Mouse (Mus musculus): ENCODE measurements around the gene St7. TPM values are rescaled to one million over a fixed set of nuclear protein-coding genes. Genes with fewer than 3 reads are reported as not detected.

Gene St7
- polyA plus RNA-seq, 1 experiment from 2014 or later, result 25.5 TPM

- Histone ChIP-seq H3K4me2 (ENCODE audit: low read length) (0 out of 2 replicates have a peak overlapping the region, but pooled peaks have one; percentile 7), H3K27me3 (replicated peaks; ENCODE audit: control insufficient read depth, insufficient read depth, low read length) (no peaks in the 10 kb centered on the region), H3K4me3 (ENCODE audit: low read depth, low read length) (no peak overlapping the region), H3K4me1 (replicated peaks; ENCODE audit: control insufficient read depth, insufficient read depth, low read length) (no peaks in the 10 kb centered on the region), H3K9ac (ENCODE audit: low read length) (no peak overlapping the region), H3K9me3 (ENCODE audit: control insufficient read depth, low read length) (no peaks in the 10 kb centered on the region), H3K36me3 (ENCODE audit: control insufficient read depth, insufficient read depth, low read length) (no peaks in the 10 kb centered on the region), H3K27ac (ENCODE audit: low read depth) (no peak overlapping the region)
- 38% methylated on average over 7 of the region's 7 CpGs for WGBS
- ATAC-seq (replicated peaks; ENCODE audit: low FRiP score, low TSS enrichment, low read depth) (0 out of 2 replicates have a peak, but pooled peaks have one; percentile 43), DNase-seq (ENCODE audit: low spot score) (peak; percentile 64)
Measured at GRCm38 (mm10) chr6:17725841-17726460, 33.2 kb downstream of the St7 start.

DNA sequence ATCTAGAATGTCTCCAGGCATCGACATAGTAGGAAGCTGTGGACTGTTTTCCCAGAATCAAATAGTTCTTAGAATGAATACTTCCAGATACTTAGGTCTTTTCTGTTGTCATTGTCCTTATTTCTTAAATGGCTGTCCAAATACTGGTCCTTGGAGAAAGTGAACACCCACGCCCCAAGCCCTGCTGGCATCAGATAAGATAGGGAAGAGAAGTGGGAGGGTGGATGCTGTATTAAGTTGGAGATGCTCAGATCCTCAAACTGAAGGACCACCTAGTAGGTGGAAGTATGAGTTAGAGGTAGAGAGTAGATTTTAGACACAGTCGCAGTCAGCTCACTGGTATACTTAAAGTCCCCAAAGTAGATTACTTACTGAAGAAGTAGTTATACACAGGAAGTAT lies 34.5 kb downstream of the St7 start:
- Histone ChIP-seq H3K27ac (ENCODE audit: low read depth) (no peak overlapping the region), H3K36me3 (ENCODE audit: control insufficient read depth, insufficient read depth, low read length) (no peaks in the 10 kb centered on the region), H3K9me3 (ENCODE audit: control insufficient read depth, low read length) (no peaks in the 10 kb centered on the region), H3K27me3 (replicated peaks; ENCODE audit: control insufficient read depth, insufficient read depth, low read length) (no peaks in the 10 kb centered on the region), H3K9ac (ENCODE audit: low read length) (no peak overlapping the region), H3K4me1 (replicated peaks; ENCODE audit: control insufficient read depth, insufficient read depth, low read length) (no peaks in the 10 kb centered on the region), H3K4me3 (ENCODE audit: low read depth, low read length) (no peak overlapping the region), H3K4me2 (ENCODE audit: low read length) (no peak overlapping the region)
- ATAC-seq (replicated peaks; ENCODE audit: low FRiP score, low TSS enrichment, low read depth), result no peak
- 87% methylated on average over 3 of the region's 3 CpGs for WGBS
- DNase-seq (ENCODE audit: low spot score), result no peak

GRCm38 (mm10) chr6:17727891-17728790 lies 35.4 kb downstream of the St7 start:
- H3K4me1 ChIP-seq (replicated peaks; ENCODE audit: control insufficient read depth, insufficient read depth, low read length), result no peaks in the 10 kb centered on the region
- ATAC-seq (replicated peaks; ENCODE audit: low FRiP score, low TSS enrichment, low read depth), result no peak
- H3K9ac ChIP-seq (ENCODE audit: low read length), result no peak overlapping the region
- H3K36me3 ChIP-seq (ENCODE audit: control insufficient read depth, insufficient read depth, low read length), result no peaks in the 10 kb centered on the region
- H3K27me3 ChIP-seq (replicated peaks; ENCODE audit: control insufficient read depth, insufficient read depth, low read length), result no peaks in the 10 kb centered on the region
- DNase-seq (ENCODE audit: low spot score), result no peak
- H3K9me3 ChIP-seq (ENCODE audit: control insufficient read depth, low read length), result no peaks in the 10 kb centered on the region
- WGBS, result 75% methylated on average over 9 of the region's 9 CpGs
- H3K4me3 ChIP-seq (ENCODE audit: low read depth, low read length), result no peak overlapping the region
- H3K27ac ChIP-seq (ENCODE audit: low read depth), result no peak overlapping the region
- H3K4me2 ChIP-seq (ENCODE audit: low read length), result no peak overlapping the region

DNA sequence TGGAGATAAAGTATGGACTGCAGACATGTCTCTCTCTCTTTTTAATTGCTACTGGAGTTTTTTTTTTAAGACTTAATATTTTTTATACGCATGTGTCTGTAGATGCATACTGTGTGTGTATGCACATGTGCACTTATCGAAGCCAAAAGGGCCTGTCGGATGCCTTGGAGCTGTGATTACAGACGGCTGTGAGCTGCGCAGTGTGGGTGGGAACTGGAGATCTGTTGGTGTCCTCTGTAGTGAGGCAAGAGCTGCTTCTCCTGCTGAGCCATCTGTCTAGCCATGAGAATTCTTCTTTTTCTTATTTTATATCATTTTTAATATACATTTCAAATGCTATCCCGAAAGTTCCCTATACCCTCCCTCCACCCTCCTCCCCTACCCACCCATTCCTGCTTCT lies 37.4 kb downstream of the St7 start:
- Histone ChIP-seq H3K36me3 (ENCODE audit: control insufficient read depth, insufficient read depth, low read length) (no peaks in the 10 kb centered on the region), H3K9me3 (ENCODE audit: control insufficient read depth, low read length) (no peaks in the 10 kb centered on the region), H3K4me2 (ENCODE audit: low read length) (no peak overlapping the region), H3K27ac (ENCODE audit: low read depth) (no peak overlapping the region), H3K4me3 (ENCODE audit: low read depth, low read length) (no peak overlapping the region), H3K4me1 (replicated peaks; ENCODE audit: control insufficient read depth, insufficient read depth, low read length) (no peaks in the 10 kb centered on the region), H3K27me3 (replicated peaks; ENCODE audit: control insufficient read depth, insufficient read depth, low read length) (no peaks in the 10 kb centered on the region), H3K9ac (ENCODE audit: low read length) (no peak overlapping the region)
- 83% methylated on average over 6 of the region's 6 CpGs for WGBS
- DNase-seq (ENCODE audit: low spot score) (no peak), ATAC-seq (replicated peaks; ENCODE audit: low FRiP score, low TSS enrichment, low read depth) (no peak)

DNA sequence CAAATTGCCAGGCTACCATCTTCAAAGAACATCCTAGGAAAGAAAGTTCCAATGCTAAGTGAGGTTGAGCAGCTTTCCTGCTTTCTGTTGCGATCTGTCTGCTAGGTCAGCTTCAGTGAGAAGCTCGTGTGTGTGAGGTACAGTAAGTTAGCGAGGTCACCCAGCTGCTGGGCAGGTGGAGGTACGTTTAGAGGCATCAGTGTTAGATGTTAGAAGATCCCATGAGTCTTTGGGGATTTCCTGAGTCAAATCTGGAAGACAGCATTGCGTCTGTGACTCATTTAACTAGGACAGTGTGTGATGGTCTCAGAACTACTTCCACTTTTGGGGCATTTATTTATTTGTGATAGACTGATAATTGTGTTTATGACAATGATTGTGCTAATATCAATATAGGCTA lies 39.0 kb downstream of the St7 start:
- Histone ChIP-seq H3K36me3 (ENCODE audit: control insufficient read depth, insufficient read depth, low read length) (no peaks in the 10 kb centered on the region), H3K27me3 (replicated peaks; ENCODE audit: control insufficient read depth, insufficient read depth, low read length) (no peaks in the 10 kb centered on the region), H3K27ac (ENCODE audit: low read depth) (no peak overlapping the region), H3K9me3 (ENCODE audit: control insufficient read depth, low read length) (no peaks in the 10 kb centered on the region), H3K4me1 (replicated peaks; ENCODE audit: control insufficient read depth, insufficient read depth, low read length) (no peaks in the 10 kb centered on the region; the same call in 1 of the 2 replicates), H3K4me3 (ENCODE audit: low read depth, low read length) (no peak overlapping the region), H3K4me2 (ENCODE audit: low read length) (no peak overlapping the region), H3K9ac (ENCODE audit: low read length) (no peak overlapping the region)
- no peak for ATAC-seq (replicated peaks; ENCODE audit: low FRiP score, low TSS enrichment, low read depth)
- DNase-seq (ENCODE audit: low spot score), result no peak
- 64% methylated on average over 5 of the region's 5 CpGs for WGBS

DNA sequence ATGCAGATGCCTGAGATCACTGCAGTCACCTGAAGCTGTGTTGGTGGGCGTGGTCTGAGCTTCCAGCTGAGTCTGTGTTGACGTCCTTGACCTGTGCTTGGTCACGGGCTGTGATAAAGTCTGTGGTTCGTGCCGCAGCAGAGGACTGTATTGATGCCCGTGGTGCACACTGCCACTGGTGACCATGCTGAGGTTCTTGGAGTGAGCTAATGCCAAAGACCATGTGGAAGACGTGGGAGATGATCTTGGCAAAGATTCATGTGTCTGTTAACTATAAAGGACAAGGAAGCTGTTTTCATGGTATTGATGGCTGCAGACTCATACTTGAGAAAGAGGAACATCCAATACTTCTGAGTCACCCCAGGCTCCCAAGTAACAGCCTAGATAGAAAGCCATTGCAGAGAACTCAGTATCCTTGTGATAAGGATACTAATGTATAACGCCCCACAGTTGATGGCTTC lies 41.2 kb downstream of the St7 start:
- H3K36me3 ChIP-seq (ENCODE audit: control insufficient read depth, insufficient read depth, low read length), result no peaks in the 10 kb centered on the region
- H3K9ac ChIP-seq (ENCODE audit: low read length), result no peak overlapping the region
- no peak overlapping the region for H3K4me2 ChIP-seq (ENCODE audit: low read length)
- ATAC-seq (replicated peaks; ENCODE audit: low FRiP score, low TSS enrichment, low read depth), result no peak
- no peaks in the 10 kb centered on the region; the same call in 1 of the 2 replicates for H3K4me1 ChIP-seq (replicated peaks; ENCODE audit: control insufficient read depth, insufficient read depth, low read length)
- no peaks in the 10 kb centered on the region for H3K27me3 ChIP-seq (replicated peaks; ENCODE audit: control insufficient read depth, insufficient read depth, low read length)
- H3K9me3 ChIP-seq (ENCODE audit: control insufficient read depth, low read length), result no peaks in the 10 kb centered on the region
- no peak for DNase-seq (ENCODE audit: low spot score)
- no peak overlapping the region for H3K27ac ChIP-seq (ENCODE audit: low read depth)
- no peak overlapping the region for H3K4me3 ChIP-seq (ENCODE audit: low read depth, low read length)
- WGBS, result 81% methylated on average over 8 of the region's 8 CpGs

GRCm38 (mm10) chr6:17737262-17737948 lies 44.7 kb downstream of the St7 start:
- Histone ChIP-seq H3K9ac (ENCODE audit: low read length) (no peak overlapping the region), H3K36me3 (ENCODE audit: control insufficient read depth, insufficient read depth, low read length) (no peaks in the 10 kb centered on the region), H3K4me3 (ENCODE audit: low read depth, low read length) (no peak overlapping the region), H3K9me3 (ENCODE audit: control insufficient read depth, low read length) (no peaks in the 10 kb centered on the region), H3K4me2 (ENCODE audit: low read length) (no peak overlapping the region), H3K27me3 (replicated peaks; ENCODE audit: control insufficient read depth, insufficient read depth, low read length) (no peaks in the 10 kb centered on the region), H3K27ac (ENCODE audit: low read depth) (no peak overlapping the region), H3K4me1 (replicated peaks; ENCODE audit: control insufficient read depth, insufficient read depth, low read length) (no peaks in the 10 kb centered on the region; the same call in 1 of the 2 replicates)
- no peak for DNase-seq (ENCODE audit: low spot score)
- no peak for ATAC-seq (replicated peaks; ENCODE audit: low FRiP score, low TSS enrichment, low read depth)
- 91% methylated on average over 8 of the region's 8 CpGs for WGBS

- Histone ChIP-seq H3K36me3 (ENCODE audit: control insufficient read depth, insufficient read depth, low read length) (no peaks in the 10 kb centered on the region), H3K9ac (ENCODE audit: low read length) (no peak overlapping the region), H3K27me3 (replicated peaks; ENCODE audit: control insufficient read depth, insufficient read depth, low read length) (no peaks in the 10 kb centered on the region), H3K4me3 (ENCODE audit: low read depth, low read length) (no peak overlapping the region), H3K27ac (ENCODE audit: low read depth) (no peak overlapping the region), H3K4me1 (replicated peaks; ENCODE audit: control insufficient read depth, insufficient read depth, low read length) (no peaks in the 10 kb centered on the region; the same call in 1 of the 2 replicates), H3K9me3 (ENCODE audit: control insufficient read depth, low read length) (no peaks in the 10 kb centered on the region), H3K4me2 (ENCODE audit: low read length) (no peak overlapping the region)
- no peak for ATAC-seq (replicated peaks; ENCODE audit: low FRiP score, low TSS enrichment, low read depth)
- WGBS, result 81% methylated on average over 1 of the region's 1 CpGs
- DNase-seq (ENCODE audit: low spot score), result no peak
Measured at GRCm38 (mm10) chr6:17740128-17740527, 47.4 kb downstream of the St7 start.
